Mouse (Mus musculus) lung, embryonic 14.5 days (tissue): ENCODE data around the gene Mc3r. TPM values are rescaled to one million over a fixed set of nuclear protein-coding genes. Genes with fewer than 3 reads are reported as not detected.

ENCODE experiments used
- ATAC-seq: fragments of 200-750 bp; cut with Nextera tagmentation; 2 replicates; pipeline ENCODE4 v1.8.0; 2017; ENCODE audit warnings: mild to moderate bottlenecking, moderate TSS enrichment, moderate library complexity; ENCODE audit not compliant: insufficient read depth
- DNase-seq: peaks from one replicate; pipeline ENCODE4 v3.0.0-alpha.2; 2015
- H3K27ac ChIP-seq: fragments of 300-500 bp; sonication (generic); 2 replicates; pipeline ENCODE4 v1.5.1; 2014; ENCODE audit warnings: low read depth, mild to moderate bottlenecking, moderate library complexity
- H3K27me3 ChIP-seq: fragments of 300-500 bp; sonication (generic); 2 replicates; pipeline ENCODE4 v1.6.1; 2014; ENCODE audit warnings: low read length, control low read depth; ENCODE audit not compliant: insufficient read depth
- H3K36me3 ChIP-seq: fragments of 300-500 bp; sonication (generic); 2 replicates; pipeline ENCODE4 v1.6.1; 2014; ENCODE audit warnings: control low read depth; ENCODE audit not compliant: insufficient read depth
- H3K4me1 ChIP-seq: fragments of 300-500 bp; sonication (generic); 2 replicates; pipeline ENCODE4 v1.6.1; 2014; ENCODE audit warnings: antibody characterized with exemption, control low read depth; ENCODE audit not compliant: insufficient read depth
- H3K4me2 ChIP-seq: fragments of 300-500 bp; sonication (generic); 2 replicates; pipeline ENCODE4 v1.6.1; 2014; ENCODE audit warnings: mild to moderate bottlenecking
- H3K4me3 ChIP-seq: fragments of 300-500 bp; sonication (generic); 2 replicates; pipeline ENCODE4 v1.5.1; 2014; ENCODE audit warnings: low read depth, low read length
- H3K9ac ChIP-seq: fragments of 300-500 bp; sonication (generic); 2 replicates; pipeline ENCODE4 v1.6.1; 2014
- H3K9me3 ChIP-seq: fragments of 300-500 bp; sonication (generic); 2 replicates; pipeline ENCODE4 v1.6.1; 2016; ENCODE audit warnings: low read depth, low read length, control low read depth
- CTCF ChIP-seq: IDR thresholded peaks from 2 replicates; pipeline ENCODE4 v1.5.1; 2016; ENCODE audit warnings: antibody characterized with exemption, low read depth
- WGBS: fragments of 180-500 bp; shearing (Covaris S2); extraction: QIAGEN DNeasy Blood & Tissue Kit; methylation state at CpG from one replicate; pipeline ENCODE4 v1.1.7; 2014; 5-methylcytosine and 5-hydroxymethylcytosine counted together
- polyA plus RNA-seq: library from polyadenylated mRNA; unstranded; fragments of >200 nt; fragmentation: Nextera tagmentation; extraction: Ambion mirVana; gene quantifications from 2 replicates; pipeline ENCODE4 v1.2.1, GENCODE M21; 2014

Gene Mc3r
- polyA plus RNA-seq, 1 experiment from 2014 or later, result not detected

- no peak overlapping the region for H3K4me3 ChIP-seq
- H3K9ac ChIP-seq, result no peak overlapping the region
- no peak overlapping the region for H3K4me2 ChIP-seq
- H3K4me1 ChIP-seq, result no peaks in the 10 kb centered on the region
- no peaks in the 10 kb centered on the region for H3K9me3 ChIP-seq
- H3K36me3 ChIP-seq, result no peaks in the 10 kb centered on the region
- WGBS, result 88% methylated on average over 1 of the region's 1 CpGs
- ATAC-seq (no peak), DNase-seq (no peak)
- TF ChIP-seq CTCF, result no peak
- no peaks in the 10 kb centered on the region for H3K27me3 ChIP-seq
- no peak overlapping the region for H3K27ac ChIP-seq
These were observed 39.4 kb downstream of the Mc3r start for GRCm38 (mm10) chr2:172287715-172288114.

- Histone ChIP-seq H3K9ac (no peak overlapping the region), H3K9me3 (no peaks in the 10 kb centered on the region), H3K27me3 (no peaks in the 10 kb centered on the region), H3K4me2 (no peak overlapping the region), H3K4me3 (no peak overlapping the region), H3K27ac (no peak overlapping the region), H3K4me1 (no peaks in the 10 kb centered on the region), H3K36me3 (no peaks in the 10 kb centered on the region)
- TF ChIP-seq CTCF, result no peak
- DNase-seq (no peak), ATAC-seq (no peak)
- 17% methylated on average over 10 of the region's 11 CpGs for WGBS
These were observed 40.7 kb downstream of the Mc3r start for GRCm38 (mm10) chr2:172288965-172289364.

GRCm38 (mm10) chr2:172289632-172290031, 41.3 kb downstream of the Mc3r start:
- DNase-seq (no peak), ATAC-seq (no peak)
- H3K36me3 ChIP-seq, result no peaks in the 10 kb centered on the region
- H3K9me3 ChIP-seq, result no peaks in the 10 kb centered on the region
- no peak overlapping the region for H3K4me2 ChIP-seq
- WGBS, result 16% methylated on average over 1 of the region's 1 CpGs
- H3K4me3 ChIP-seq, result no peak overlapping the region
- H3K4me1 ChIP-seq, result no peaks in the 10 kb centered on the region
- no peak for TF ChIP-seq CTCF
- H3K9ac ChIP-seq, result no peak overlapping the region
- no peak overlapping the region for H3K27ac ChIP-seq
- no peaks in the 10 kb centered on the region for H3K27me3 ChIP-seq

- Histone ChIP-seq H3K4me1 (no peaks in the 10 kb centered on the region), H3K4me2 (no peak overlapping the region; the same call in 1 of the 2 replicates), H3K9me3 (no peaks in the 10 kb centered on the region), H3K36me3 (no peaks in the 10 kb centered on the region), H3K9ac (no peak overlapping the region), H3K4me3 (no peak overlapping the region), H3K27me3 (no peaks in the 10 kb centered on the region), H3K27ac (no peak overlapping the region)
- ATAC-seq (peak; percentile 24), DNase-seq (no peak)
- TF ChIP-seq CTCF, result no peak
- WGBS, result 69% methylated on average over 11 of the region's 11 CpGs
These were observed 42.2 kb downstream of the Mc3r start for GRCm38 (mm10) chr2:172290474-172290873.

GRCm38 (mm10) chr2:172291025-172291424, 42.7 kb downstream of the Mc3r start:
- no peak overlapping the region; the same call in 1 of the 2 replicates for H3K4me2 ChIP-seq
- H3K9ac ChIP-seq, result no peak overlapping the region
- WGBS, result 86% methylated on average over 7 of the region's 7 CpGs
- H3K27ac ChIP-seq, result no peak overlapping the region
- no peak for TF ChIP-seq CTCF
- no peaks in the 10 kb centered on the region for H3K4me1 ChIP-seq
- H3K9me3 ChIP-seq, result no peaks in the 10 kb centered on the region
- ATAC-seq (no peak), DNase-seq (no peak)
- no peaks in the 10 kb centered on the region for H3K27me3 ChIP-seq
- H3K4me3 ChIP-seq, result no peak overlapping the region
- H3K36me3 ChIP-seq, result no peaks in the 10 kb centered on the region

GRCm38 (mm10) chr2:172291755-172292524, 43.6 kb downstream of the Mc3r start:
- Histone ChIP-seq H3K9me3 (no peaks in the 10 kb centered on the region), H3K36me3 (no peaks in the 10 kb centered on the region), H3K9ac (no peak overlapping the region), H3K27me3 (no peaks in the 10 kb centered on the region), H3K4me2 (no peak overlapping the region), H3K4me3 (no peak overlapping the region), H3K4me1 (no peaks in the 10 kb centered on the region), H3K27ac (no peak overlapping the region)
- ATAC-seq, result no peak
- TF ChIP-seq CTCF, result no peak
- no peak for DNase-seq
- WGBS, result 69% methylated on average over 14 of the region's 14 CpGs

- ATAC-seq (no peak), DNase-seq (no peak)
- no peak overlapping the region for H3K9ac ChIP-seq
- no peak overlapping the region for H3K27ac ChIP-seq
- no peak for TF ChIP-seq CTCF
- H3K4me2 ChIP-seq, result no peak overlapping the region
- no peaks in the 10 kb centered on the region for H3K36me3 ChIP-seq
- no peaks in the 10 kb centered on the region for H3K9me3 ChIP-seq
- H3K27me3 ChIP-seq, result no peaks in the 10 kb centered on the region
- WGBS, result 73% methylated on average over 14 of the region's 14 CpGs
- H3K4me3 ChIP-seq, result no peak overlapping the region
- H3K4me1 ChIP-seq, result no peaks in the 10 kb centered on the region
These were observed 44.5 kb downstream of the Mc3r start for GRCm38 (mm10) chr2:172292525-172293405.
